19 mouse cellular contexts compared by ENCODE assay signal in genomic region chr3:39122250-39122649, GRCm38 (mm10).
"Had no signal": no experiment of that assay in that cellular context is flagged by ENCODE, and none has a peak within 500 bp of the region (broad histone marks: within the 10 kb centered on the region; RNA-seq: fewer than 3 reads in every experiment).

No protein-coding gene starts in this region.

- H3K9me3 ChIP-seq: lung, embryonic 15.5 days; midbrain, embryonic 13.5 days; midbrain, embryonic 15.5 days; neural tube, embryonic 12.5 days had no signal

- DNase-seq: liver, postnatal 0 days; lung, adult 2 months; lung, postnatal 14 days; lung, postnatal 36 days; right cerebral cortex, adult 18-20 months; right cerebral cortex, postnatal 25 days; right cerebral cortex, postnatal 4 days; spleen, adult 18-20 months; thymus, adult 18-20 months; thymus, postnatal 14 days; thymus, postnatal 36 days had no signal

- H3K4me1 ChIP-seq: lung, embryonic 15.5 days; megakaryocyte, embryonic 14.5 days; midbrain, embryonic 13.5 days; midbrain, embryonic 15.5 days; neural tube, embryonic 12.5 days had no signal

- ATAC-seq: liver, postnatal 0 days; lung, postnatal 0 days; midbrain, embryonic 13.5 days; midbrain, embryonic 15.5 days had no signal

- H3K4me2 ChIP-seq: lung, embryonic 15.5 days; midbrain, embryonic 11.5 days; midbrain, embryonic 13.5 days; midbrain, embryonic 15.5 days; neural tube, embryonic 12.5 days had no signal

- H3K27me3 ChIP-seq: lung, embryonic 15.5 days; megakaryocyte, embryonic 14.5 days; midbrain, embryonic 13.5 days; midbrain, embryonic 15.5 days; neural tube, embryonic 12.5 days had no signal

- H3K9ac ChIP-seq: liver, postnatal 0 days; lung, embryonic 15.5 days; midbrain, embryonic 13.5 days; midbrain, embryonic 15.5 days; neural tube, embryonic 12.5 days had no signal

- H3K27ac ChIP-seq: lung, embryonic 15.5 days; macrophage; midbrain, embryonic 13.5 days; midbrain, embryonic 15.5 days; neural tube, embryonic 12.5 days had no signal

- H3K36me3 ChIP-seq: lung, embryonic 15.5 days; midbrain, embryonic 13.5 days; midbrain, embryonic 15.5 days; neural tube, embryonic 12.5 days had no signal

- H3K4me3 ChIP-seq: lung, embryonic 15.5 days; megakaryocyte, embryonic 14.5 days; midbrain, embryonic 13.5 days; midbrain, embryonic 15.5 days; neural tube, embryonic 12.5 days had no signal
